Mouse (Mus musculus) embryo, embryonic 10 days (tissue): Measurements from ENCODE around the gene Foxq1.

ENCODE experiments used
- DNase-seq: peaks from one replicate; pipeline ENCODE4 v3.0.0-alpha.2; 2015; ENCODE audit warnings: low spot score

The Foxq1 gene

GRCm38 (mm10) chr13:31555834-31556233 is at the start of gene Foxq1:
Foxq1 (plus strand) TSS chr13:31556134.
- DNase-seq: no peak

- no peak for DNase-seq
Observed at GRCm38 (mm10) chr13:31506494-31507167, 49.3 kb upstream of the Foxq1 start.

GRCm38 (mm10) chr13:31515261-31515660 is 40.7 kb upstream of the Foxq1 start:
- DNase-seq: no peak

- DNase-seq: no peak
Observed at GRCm38 (mm10) chr13:31518411-31518886, 37.5 kb upstream of the Foxq1 start.

DNA sequence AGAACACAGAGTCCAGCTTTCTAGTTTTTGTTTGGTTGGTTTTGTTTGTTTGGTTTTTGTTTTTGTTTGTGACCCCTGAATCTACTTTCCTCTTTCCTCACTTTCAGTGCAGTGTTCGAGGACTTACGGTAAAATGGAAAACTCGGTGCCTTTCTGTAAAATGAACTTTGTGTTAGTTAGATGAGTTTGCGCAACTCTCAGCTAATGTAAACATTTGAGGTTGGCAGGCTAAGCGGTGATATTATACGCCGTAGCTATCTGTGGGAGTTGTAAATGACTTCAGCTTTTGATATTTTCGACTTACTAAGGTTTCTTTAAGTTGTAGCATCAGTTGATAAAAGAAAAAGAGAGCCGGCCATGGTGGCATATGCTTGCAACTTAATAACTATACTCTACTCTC is 37.0 kb upstream of the Foxq1 start:
- DNase-seq: no peak

DNA sequence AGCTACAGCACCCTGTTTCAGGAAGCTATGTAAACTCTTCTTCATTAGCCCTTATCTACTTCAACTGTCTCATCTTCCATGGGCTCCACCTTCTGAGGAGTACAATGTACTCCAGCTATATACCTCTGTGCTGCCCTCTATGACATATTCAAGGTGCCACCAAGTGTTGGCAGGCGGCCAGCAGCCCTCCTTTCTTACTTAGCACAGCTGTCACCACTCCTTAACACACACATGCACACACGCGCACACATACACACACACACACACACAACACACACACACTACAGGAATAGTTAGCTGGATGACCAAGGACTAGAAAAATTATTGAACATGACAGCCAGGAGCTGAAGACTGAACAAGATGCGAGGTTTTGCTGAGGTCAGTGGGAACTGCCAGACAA is 31.0 kb upstream of the Foxq1 start:
- DNase-seq: no peak

DNA sequence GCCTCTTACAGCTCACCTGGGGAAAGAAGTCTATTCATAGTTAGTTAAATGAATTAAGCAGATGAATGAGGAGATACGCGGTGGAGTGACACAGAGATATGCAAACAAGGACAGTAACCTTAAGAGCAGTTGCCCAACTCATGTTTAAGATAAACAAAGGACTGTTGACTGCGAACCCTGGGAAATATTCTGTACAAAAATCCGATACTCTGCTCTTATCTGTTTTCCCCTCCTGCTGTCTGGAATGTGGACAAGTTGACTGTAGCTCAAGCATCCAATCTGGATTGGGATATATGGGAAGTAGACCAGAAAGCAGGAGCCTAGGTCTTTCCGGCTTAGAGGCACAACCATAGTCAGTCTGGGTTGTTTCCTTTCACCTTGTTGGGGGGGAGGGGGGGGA is 24.7 kb upstream of the Foxq1 start:
- no peak for DNase-seq

DNA sequence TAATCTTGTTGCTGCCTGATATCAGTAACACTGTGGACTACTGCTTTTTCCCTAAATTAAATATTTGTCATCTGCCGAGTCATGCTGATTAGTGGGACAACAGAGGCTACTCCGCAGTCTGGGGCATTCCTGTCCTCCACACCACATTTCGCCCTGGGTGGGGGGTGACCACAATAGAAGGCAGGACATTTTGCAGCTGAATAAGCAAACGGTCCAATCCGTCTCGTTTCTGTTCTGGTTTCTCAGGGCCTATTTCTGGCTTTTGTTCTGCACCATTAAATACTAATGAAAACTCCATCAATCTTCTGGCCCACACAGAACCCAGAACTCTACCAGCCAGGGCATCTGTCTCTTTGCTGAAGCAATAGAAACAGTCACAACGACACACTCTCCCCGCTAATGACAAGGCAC is 24.3 kb upstream of the Foxq1 start:
- DNase-seq: peak; percentile 45

DNA sequence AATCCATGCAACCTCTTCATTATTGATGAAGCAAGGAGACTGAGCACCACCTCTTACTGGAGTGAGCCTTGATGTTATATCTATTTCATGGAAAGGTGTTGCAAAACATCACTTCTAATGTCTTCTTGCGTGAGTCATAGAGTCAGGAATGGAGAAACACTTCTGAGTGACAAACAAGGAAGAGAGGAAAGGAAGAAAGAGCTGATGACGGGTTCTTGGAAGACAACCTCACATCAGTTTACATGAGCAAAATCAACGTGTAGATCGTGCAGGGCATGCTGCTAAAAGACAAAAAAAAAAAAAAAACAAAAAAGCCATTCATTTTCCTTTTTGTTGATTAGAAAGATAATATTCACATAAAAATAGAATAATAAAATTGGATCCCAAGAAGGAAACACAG is 21.2 kb upstream of the Foxq1 start:
- DNase-seq: no peak

GRCm38 (mm10) chr13:31543021-31543420 is 12.9 kb upstream of the Foxq1 start:
- DNase-seq: no peak

DNA sequence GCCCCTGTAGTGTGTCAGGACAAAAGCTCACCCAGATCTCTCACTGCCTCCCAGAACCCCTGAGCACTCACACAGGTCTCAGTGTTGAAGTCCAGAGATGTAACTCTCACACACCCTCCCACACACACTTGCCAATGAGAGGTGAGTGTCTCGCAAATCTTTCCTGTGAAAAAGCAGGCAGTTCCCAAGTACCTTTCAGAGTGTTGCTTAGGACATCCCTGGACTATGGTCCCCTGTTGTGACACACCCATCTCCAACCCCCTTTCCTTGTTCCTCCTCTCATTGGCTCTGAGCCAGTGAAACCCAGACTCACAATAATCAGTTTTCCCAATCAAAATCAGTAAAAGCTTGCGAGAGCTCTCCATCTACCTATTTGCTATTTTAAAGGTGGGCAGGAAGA is 9.2 kb upstream of the Foxq1 start:
- no peak for DNase-seq

DNA sequence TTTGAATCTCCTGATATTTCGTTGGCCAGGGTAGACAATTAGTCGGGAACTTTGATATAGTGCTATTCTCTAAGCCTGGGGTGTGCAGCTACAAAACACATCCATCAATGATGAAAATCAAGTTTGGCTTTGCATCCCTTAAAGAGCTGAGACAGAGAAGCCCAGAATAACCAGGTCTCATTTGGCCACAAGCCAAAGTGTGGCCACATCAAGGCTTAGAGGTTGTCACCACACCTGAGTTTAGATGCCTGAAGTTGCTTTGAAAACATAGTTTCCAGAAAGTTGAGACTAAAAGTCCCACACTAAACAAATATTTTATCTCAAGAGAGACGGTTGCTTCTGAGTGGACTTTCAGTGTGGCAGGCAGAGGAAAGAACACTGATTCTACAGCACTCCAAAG is 8.7 kb upstream of the Foxq1 start:
- no peak for DNase-seq

DNA sequence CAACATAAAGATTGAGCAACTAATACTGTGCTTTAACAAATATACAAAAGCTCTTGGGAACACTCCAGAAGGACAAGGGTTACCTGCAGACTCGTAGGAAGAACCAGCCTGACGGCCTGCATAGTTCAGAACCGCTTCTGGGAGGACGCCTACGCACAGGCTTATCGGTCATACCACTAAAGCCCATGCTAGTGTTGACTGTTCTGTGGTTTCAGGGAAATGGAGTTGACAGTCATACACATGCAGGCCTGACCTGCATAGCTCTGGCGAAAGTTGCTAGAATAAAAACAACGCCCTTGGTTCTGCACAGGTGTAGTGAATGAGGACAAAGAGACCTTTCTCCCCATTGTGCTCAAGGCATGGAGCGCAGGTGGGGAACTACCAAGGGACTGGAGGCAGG is 8.3 kb upstream of the Foxq1 start:
- DNase-seq: no peak

DNA sequence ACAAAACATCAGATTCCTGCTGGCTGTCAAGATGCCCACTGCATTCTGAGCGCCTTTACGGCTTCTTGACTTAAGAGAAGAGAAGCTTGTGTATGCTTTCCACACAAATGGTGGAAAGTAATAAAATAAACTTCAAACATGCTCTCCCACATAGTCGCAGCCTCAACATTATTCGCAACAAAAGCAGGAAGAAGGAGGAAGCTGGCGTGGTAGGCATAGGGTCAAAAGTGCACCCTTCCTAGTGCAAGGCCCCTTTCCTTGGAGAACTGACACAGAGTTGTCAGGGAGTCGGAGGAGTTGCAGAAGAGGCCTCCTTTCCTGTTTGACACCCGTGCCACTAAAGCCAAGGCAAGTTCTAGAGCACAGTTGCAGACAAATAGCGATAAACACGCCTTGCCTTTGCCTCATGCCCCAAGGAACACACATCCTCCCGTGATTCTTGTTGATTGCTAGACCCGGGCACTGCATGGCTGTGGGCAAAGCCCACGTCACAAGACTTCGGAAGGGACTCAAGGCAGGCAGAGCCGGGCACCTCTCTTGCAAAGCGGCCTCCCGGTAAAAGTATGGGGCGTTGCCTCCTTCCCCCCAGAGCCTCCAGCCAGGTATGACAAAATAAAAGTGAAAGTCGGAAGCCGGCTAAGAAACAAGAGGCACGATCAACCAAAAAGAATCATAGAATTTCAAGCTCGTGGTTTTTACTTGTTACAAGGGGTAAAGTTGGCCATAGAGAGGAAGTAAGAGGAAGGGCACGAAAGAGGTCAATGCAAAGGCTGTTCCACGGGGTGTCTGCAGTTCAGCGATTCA is 1.2 kb downstream of the Foxq1 start:
- no peak for DNase-seq

DNA sequence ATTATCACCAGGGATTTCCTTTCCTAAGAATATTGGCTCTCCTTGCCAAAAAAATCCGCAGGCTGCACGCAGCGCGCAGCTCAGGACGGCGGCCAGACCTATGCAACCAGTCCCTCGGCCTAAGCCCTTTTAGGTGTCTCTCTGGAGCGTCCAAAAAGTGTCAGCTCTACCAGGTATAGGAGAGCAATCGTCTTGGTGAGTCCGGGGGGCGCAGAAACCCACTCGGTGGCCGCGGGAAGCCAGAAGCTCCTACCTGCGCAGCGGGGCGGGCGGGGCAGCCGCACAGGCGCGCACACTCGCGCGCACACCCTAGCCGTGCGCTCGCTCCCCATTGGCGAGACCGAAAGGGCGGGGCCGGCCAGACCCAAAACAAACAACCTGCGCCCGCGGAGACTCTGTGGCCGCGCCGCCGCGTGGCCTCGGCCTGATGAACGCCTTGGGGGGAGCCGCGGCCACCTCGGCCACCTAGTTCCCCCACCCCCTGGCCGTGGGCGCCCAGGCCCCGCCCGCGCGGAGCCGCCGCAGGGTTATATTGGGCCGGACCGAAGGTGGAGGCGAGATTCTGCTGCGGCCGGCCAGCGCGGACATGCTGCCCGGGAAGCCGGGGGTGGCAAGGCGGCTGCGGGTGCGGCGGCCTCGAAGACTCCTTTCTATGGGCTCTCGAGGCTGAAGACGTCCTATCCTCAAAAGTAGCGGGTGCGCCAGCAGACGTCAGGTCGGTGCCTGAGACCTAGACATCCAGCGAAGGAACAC is 2.0 kb downstream of the Foxq1 start:
- DNase-seq: peak; percentile 64

DNA sequence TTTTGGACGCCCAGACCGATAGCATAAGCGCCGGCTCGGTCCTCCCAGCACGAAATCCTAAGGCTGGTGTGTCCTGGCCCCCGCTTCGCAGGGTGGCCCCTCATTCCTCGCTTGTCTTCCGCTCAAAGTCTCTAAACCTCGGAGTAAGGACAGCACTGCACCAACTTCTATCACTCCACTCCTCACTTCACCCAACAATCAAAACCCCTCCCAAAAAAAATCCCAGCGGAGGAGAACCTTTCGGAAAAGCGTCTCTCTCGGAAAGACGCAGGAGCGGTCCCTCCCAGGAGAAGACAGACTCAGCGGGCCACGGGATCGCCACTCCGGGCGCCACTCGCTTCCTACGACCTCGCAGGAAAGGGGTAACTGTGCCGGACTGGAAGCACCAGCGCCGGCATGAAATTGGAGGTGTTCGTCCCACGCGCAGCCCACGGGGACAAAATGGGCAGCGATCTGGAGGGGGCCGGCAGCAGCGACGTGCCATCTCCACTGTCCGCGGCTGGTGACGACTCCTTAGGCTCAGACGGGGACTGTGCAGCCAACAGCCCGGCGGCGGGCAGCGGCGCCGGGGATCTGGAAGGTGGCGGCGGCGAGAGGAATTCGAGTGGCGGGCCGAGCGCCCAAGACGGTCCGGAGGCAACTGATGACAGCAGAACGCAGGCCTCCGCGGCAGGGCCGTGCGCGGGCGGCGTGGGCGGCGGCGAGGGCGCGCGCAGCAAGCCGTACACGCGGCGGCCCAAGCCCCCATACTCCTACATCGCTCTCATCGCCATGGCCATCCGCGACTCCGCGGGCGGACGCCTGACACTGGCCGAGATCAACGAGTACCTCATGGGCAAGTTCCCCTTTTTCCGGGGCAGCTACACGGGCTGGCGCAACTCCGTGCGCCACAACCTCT is 2.8 kb downstream of the Foxq1 start, which contains the start of gene A530084C06Rik:
Gene A530084C06Rik (minus strand): TSS at position 813 of the 898 bp plus-strand sequence.
- DNase-seq: peak; percentile 31

DNA sequence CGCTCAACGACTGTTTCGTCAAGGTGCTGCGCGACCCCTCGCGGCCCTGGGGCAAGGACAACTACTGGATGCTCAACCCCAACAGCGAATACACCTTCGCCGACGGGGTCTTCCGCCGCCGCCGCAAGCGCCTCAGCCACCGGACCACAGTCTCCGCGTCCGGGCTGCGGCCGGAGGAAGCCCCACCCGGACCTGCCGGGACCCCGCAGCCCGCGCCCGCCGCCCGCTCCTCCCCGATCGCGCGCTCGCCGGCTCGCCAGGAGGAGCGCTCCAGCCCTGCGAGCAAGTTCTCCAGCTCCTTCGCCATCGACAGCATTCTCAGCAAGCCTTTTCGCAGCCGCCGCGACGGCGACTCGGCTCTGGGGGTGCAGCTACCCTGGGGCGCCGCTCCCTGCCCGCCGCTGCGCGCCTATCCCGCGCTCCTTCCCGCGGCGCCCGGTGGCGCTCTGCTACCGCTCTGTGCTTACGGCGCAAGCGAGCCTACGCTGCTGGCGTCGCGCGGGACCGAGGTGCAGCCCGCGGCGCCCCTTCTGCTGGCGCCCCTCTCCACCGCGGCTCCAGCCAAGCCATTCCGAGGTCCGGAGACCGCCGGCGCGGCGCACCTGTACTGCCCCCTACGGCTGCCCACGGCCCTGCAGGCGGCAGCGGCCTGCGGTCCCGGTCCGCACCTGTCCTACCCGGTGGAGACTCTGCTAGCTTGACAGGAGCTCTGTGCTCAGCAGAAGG is 3.6 kb downstream of the Foxq1 start:
- DNase-seq: peak; percentile 65

GRCm38 (mm10) chr13:31564394-31564793 is 8.5 kb downstream of the Foxq1 start:
- DNase-seq: no peak

DNA sequence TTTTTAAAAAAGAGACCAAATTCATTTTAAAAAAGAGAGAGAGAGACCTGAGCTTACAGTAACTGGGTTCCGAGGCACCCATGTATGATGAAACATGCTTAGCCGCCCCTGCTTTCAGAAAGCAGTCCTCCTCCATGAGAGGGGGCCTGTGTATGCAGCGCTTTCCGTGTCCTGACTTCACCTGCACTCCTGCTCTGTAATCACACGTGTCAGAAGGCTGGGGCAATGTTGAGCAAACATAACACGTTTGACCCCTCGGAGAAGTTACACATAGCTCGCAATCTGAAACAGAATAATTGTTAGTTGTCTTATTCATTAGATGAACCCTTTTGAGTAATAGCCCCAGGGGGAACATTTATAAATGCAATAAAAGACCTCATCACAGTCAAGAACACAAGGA is 11.2 kb downstream of the Foxq1 start:
- DNase-seq: no peak

GRCm38 (mm10) chr13:31567617-31568294 is 11.8 kb downstream of the Foxq1 start:
- DNase-seq: no peak
